Mouse (Mus musculus) MEL (cell line): Measurements from ENCODE around the gene Coq6.

Experiments used
- CHD1 ChIP-seq: IDR thresholded peaks from 2 replicates; pipeline ENCODE4 v1.6.1; 2012; ENCODE audit warnings: low read depth, mild to moderate bottlenecking, inconsistent platforms, low read length, improper control_type of control experiment
- CTCF ChIP-seq, 3 experiments: IDR thresholded peaks in 2 of 3; conservative IDR thresholded peaks in 1 of 3; 2 replicates each; pipeline ENCODE4 v1.5.1; 2011 to 2012; ENCODE audit warnings: low read length in 3 of 3, low read depth in 2 of 3, mild to moderate bottlenecking in 2 of 3, improper control_type of control experiment in 1 of 3, inconsistent platforms in 1 of 3, mixed read lengths in 1 of 3, moderate library complexity in 1 of 3; ENCODE audit not compliant: control insufficient read depth in 1 of 3, insufficient read depth in 1 of 3, poor library complexity in 1 of 3, severe bottlenecking in 1 of 3
- ETS1 ChIP-seq: IDR thresholded peaks from 2 replicates; pipeline ENCODE4 v1.6.1; 2012; ENCODE audit warnings: low read depth, mild to moderate bottlenecking, inconsistent platforms, low read length, improper control_type of control experiment, moderate library complexity
- MAX ChIP-seq: IDR thresholded peaks from 2 replicates; pipeline ENCODE4 v1.6.1; 2011; ENCODE audit warnings: low read length, improper control_type of control experiment
- POLR2A ChIP-seq, 2 experiments: IDR thresholded peaks; 2 replicates each; pipeline ENCODE4 v1.6.1; 2011 to 2012; ENCODE audit warnings: low read length in 2 of 2, mild to moderate bottlenecking in 2 of 2, control low read depth in 1 of 2, improper control_type of control experiment in 1 of 2, low read depth in 1 of 2, moderate library complexity in 1 of 2; ENCODE audit not compliant: control insufficient read depth in 1 of 2, insufficient read depth in 1 of 2, poor library complexity in 1 of 2
- USF1 ChIP-seq: IDR thresholded peaks from 2 replicates; pipeline ENCODE4 v1.6.1; 2014; ENCODE audit warnings: low read depth, mild to moderate bottlenecking, inconsistent platforms, low read length, improper control_type of control experiment, moderate library complexity
- ZNF384 ChIP-seq: IDR thresholded peaks from 2 replicates; pipeline ENCODE4 v1.6.1; 2012; ENCODE audit warnings: low read depth, mild to moderate bottlenecking, inconsistent platforms, low read length, improper control_type of control experiment

DNA sequence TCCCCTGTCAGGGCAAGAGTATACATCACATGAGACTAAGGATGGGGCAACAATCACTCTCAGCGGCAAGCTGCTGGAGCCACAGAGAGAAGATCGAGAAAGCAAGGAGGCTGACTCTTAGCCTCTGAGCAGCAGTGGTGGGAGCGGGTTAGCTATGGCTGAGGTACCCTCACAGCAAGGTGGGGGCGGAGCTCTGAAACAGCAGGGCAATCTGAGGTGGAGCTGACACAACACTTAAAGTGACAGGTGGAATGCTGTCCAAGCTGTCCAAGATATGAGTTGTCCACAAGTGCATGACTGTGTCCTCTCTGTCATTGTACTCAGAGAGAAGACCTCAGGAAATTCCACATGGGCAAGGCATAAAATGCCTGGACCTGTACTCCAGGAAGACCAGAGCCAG is 20.9 kb downstream of the Coq6 start:
- TF ChIP-seq CTCF (IDR thresholded peaks at IDR 0.05 in 2 of 3, conservative IDR thresholded peaks at IDR 0.05 in 1 of 3; ENCODE audit: control insufficient read depth in 1 of 3, insufficient read depth in 1 of 3, low read depth in 2 of 3, low read length in 3 of 3, poor library complexity in 1 of 3, severe bottlenecking in 1 of 3) (no peak), ETS1 (no peak), CHD1 (no peak), USF1 (no peak), ZNF384 (no peak), POLR2A (IDR thresholded peaks at IDR 0.05; ENCODE audit: control insufficient read depth in 1 of 2, insufficient read depth in 1 of 2, low read depth in 1 of 2, low read length in 2 of 2, poor library complexity in 1 of 2) (no peak), MAX (no peak)
